Mouse (Mus musculus): ENCODE results near the gene Ctnna3.

GRCm38 (mm10) chr10:64661190-64661589 lies 1231.3 kb downstream of the Ctnna3 start:
- TF ChIP-seq CTCF (IDR thresholded peaks at IDR 0.05; ENCODE audit: low read depth, low read length) (no peak), POLR2A (IDR thresholded peaks at IDR 0.05; ENCODE audit: extremely low read depth, insufficient read depth, low read length) (no peak)
